Mouse (Mus musculus): Measurements from ENCODE around the gene Sesn1. TPM values are rescaled to one million over a fixed set of nuclear protein-coding genes. Genes with fewer than 3 reads are reported as not detected.

Sesn1 gene
- polyA plus RNA-seq, 1 experiment = 9.7 TPM

DNA sequence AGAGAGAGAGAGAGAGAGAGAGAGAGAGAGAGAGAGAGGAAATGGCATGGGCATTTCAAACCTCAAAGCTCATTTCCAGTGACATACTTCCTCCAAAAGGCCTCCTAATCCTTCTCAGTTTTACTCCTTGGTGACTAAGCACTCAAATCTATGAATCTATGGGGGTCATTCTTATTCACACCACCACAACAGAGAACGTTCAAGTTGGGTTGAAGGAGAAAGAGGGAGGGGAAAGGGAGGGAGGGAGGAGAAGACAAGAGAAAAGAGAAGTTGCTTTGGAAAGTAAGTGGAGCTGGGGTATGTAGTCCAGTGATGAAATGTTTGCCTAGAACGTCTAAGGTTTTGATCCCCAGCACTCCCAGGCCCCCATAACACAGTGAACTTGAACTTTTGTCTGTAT, 60.4 kb downstream of the Sesn1 start:
- H3K36me3 ChIP-seq (ENCODE audit: control insufficient read depth, insufficient read depth) = no peaks in the 10 kb centered on the region
- no peaks in the 10 kb centered on the region for H3K27me3 ChIP-seq (ENCODE audit: control insufficient read depth, insufficient read depth, insufficient read length)
- no peaks in the 10 kb centered on the region for H3K79me2 ChIP-seq (ENCODE audit: control insufficient read depth, insufficient read depth)
- H3ac ChIP-seq (ENCODE audit: control insufficient read depth, insufficient read length) = no peak overlapping the region
- TF ChIP-seq POLR2A (IDR thresholded peaks at IDR 0.05; ENCODE audit: insufficient read length, low read depth) (no peak), REST (IDR thresholded peaks at IDR 0.05; ENCODE audit: insufficient read depth, insufficient read length) (no peak), MYOD1 (IDR thresholded peaks at IDR 0.05; ENCODE audit: control insufficient read depth in 1 of 3, insufficient read length in 2 of 3, low read depth in 2 of 3) (no peak), USF1 (IDR thresholded peaks at IDR 0.05; ENCODE audit: low read depth) (no peak), TCF3 (IDR thresholded peaks at IDR 0.05; ENCODE audit: insufficient read length, low read depth) (no peak), E2F4 (IDR thresholded peaks at IDR 0.05; ENCODE audit: insufficient read depth) (no peak), CEBPB (IDR thresholded peaks at IDR 0.05; ENCODE audit: insufficient read depth, poor library complexity, severe bottlenecking) (no peak), POLR2AphosphoS2 (IDR thresholded peaks at IDR 0.05; ENCODE audit: insufficient read length, low read depth) (no peak), MAX (IDR thresholded peaks at IDR 0.05; ENCODE audit: low read depth) (no peak), SRF (IDR thresholded peaks at IDR 0.05; ENCODE audit: control insufficient read depth, insufficient read length, low read depth) (no peak), MYOG (IDR thresholded peaks at IDR 0.05; ENCODE audit: control insufficient read depth in 1 of 3, insufficient read depth in 1 of 3, insufficient read length in 2 of 3, low read depth in 2 of 3) (no peak), TCF12 (IDR thresholded peaks at IDR 0.05; ENCODE audit: insufficient read depth, poor library complexity, severe bottlenecking) (no peak)
- H3K4me3 ChIP-seq = no peak overlapping the region
- no peak overlapping the region for H3K4me2 ChIP-seq (ENCODE audit: low read depth)

DNA sequence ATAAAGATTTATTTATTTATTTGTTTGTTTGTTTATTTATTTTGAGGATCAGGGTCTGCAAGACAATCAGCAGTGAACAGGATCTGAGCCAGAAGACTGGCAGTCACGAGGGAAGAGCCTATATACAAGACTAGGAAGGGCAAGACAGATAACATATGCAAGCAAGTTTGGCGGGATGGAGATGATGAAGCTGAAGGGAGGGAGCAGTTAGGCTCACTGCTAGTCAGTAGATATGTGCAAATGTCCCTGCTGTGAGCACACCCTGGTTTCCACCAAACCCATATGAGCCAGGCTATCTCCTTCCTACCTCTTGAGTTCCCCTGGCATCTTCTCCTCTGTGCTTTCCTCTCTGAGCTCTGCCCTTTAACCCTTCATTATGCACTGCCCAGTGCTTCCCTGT, 61.8 kb downstream of the Sesn1 start:
- no peaks in the 10 kb centered on the region for H3K27me3 ChIP-seq (ENCODE audit: control insufficient read depth, insufficient read depth, insufficient read length)
- no peaks in the 10 kb centered on the region for H3K36me3 ChIP-seq (ENCODE audit: control insufficient read depth, insufficient read depth)
- H3K4me2 ChIP-seq (ENCODE audit: low read depth) = no peak overlapping the region
- no peak overlapping the region for H3K4me3 ChIP-seq
- TF ChIP-seq SRF (IDR thresholded peaks at IDR 0.05; ENCODE audit: control insufficient read depth, insufficient read length, low read depth) (no peak), MAX (IDR thresholded peaks at IDR 0.05; ENCODE audit: low read depth) (no peak), CEBPB (IDR thresholded peaks at IDR 0.05; ENCODE audit: insufficient read depth, poor library complexity, severe bottlenecking) (no peak), TCF3 (IDR thresholded peaks at IDR 0.05; ENCODE audit: insufficient read length, low read depth) (no peak)
- no peaks in the 10 kb centered on the region for H3K79me2 ChIP-seq (ENCODE audit: control insufficient read depth, insufficient read depth)
- no peak overlapping the region for H3ac ChIP-seq (ENCODE audit: control insufficient read depth, insufficient read length)

DNA sequence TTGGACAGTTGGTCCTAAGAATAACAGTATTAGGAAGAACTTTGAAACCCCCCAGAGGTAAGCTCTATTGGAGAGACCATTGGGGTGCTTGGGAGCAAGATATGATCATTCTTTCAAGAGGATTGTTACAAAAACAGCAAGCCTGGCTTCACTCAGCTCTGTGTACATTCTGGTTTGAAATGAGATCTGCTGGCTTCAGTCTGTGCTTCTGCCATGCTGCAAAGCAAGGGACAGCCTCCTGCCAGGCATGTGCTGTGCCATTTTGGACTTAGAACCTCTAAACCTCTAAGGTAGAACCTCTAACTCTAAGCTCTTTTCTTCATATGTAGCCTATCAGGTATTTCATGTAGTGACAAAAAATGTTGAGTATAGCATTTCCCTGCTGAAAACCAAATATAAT, 65.9 kb downstream of the Sesn1 start:
- TF ChIP-seq REST (IDR thresholded peaks at IDR 0.05; ENCODE audit: insufficient read depth, insufficient read length) (no peak), USF1 (IDR thresholded peaks at IDR 0.05; ENCODE audit: low read depth) (no peak), MYOG (IDR thresholded peaks at IDR 0.05; ENCODE audit: control insufficient read depth in 1 of 3, insufficient read depth in 1 of 3, insufficient read length in 2 of 3, low read depth in 2 of 3) (no peak), CEBPB (IDR thresholded peaks at IDR 0.05; ENCODE audit: insufficient read depth, poor library complexity, severe bottlenecking) (no peak), TCF3 (IDR thresholded peaks at IDR 0.05; ENCODE audit: insufficient read length, low read depth) (no peak), MAX (IDR thresholded peaks at IDR 0.05; ENCODE audit: low read depth) (no peak), POLR2A (IDR thresholded peaks at IDR 0.05; ENCODE audit: insufficient read length, low read depth) (no peak), POLR2AphosphoS2 (IDR thresholded peaks at IDR 0.05; ENCODE audit: insufficient read length, low read depth) (no peak), E2F4 (IDR thresholded peaks at IDR 0.05; ENCODE audit: insufficient read depth) (no peak)
- Histone ChIP-seq H3K79me2 (ENCODE audit: control insufficient read depth, insufficient read depth) (no peaks in the 10 kb centered on the region), H3K36me3 (ENCODE audit: control insufficient read depth, insufficient read depth) (no peaks in the 10 kb centered on the region), H3K27me3 (ENCODE audit: control insufficient read depth, insufficient read depth, insufficient read length) (no peaks in the 10 kb centered on the region), H3ac (ENCODE audit: control insufficient read depth, insufficient read length) (no peak overlapping the region), H3K4me2 (ENCODE audit: low read depth) (no peak overlapping the region), H3K4me3 (no peak overlapping the region)

DNA sequence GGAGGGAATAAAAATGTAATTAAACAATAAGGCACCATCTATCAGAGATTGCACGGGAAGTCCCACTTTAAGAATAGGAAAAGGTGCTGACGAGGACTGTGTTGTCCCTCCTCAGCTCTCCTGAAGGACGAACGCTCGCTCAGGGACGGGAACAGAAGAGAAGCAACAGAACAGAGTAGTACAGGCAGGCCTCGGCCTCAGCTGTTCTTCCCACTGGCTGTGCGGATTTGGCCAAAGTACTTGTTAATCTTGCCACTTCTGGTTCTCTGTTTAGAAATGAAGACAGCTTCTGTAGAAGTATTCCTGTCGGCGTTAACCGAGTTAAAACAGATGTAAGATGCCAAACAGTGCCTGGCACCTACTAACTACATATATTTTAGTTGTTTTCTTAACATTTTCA, 68.6 kb downstream of the Sesn1 start:
- no peak overlapping the region for H3ac ChIP-seq (ENCODE audit: control insufficient read depth, insufficient read length)
- TF ChIP-seq TCF12 (IDR thresholded peaks at IDR 0.05; ENCODE audit: insufficient read depth, poor library complexity, severe bottlenecking) = no peak
- no peak for TF ChIP-seq MYOG (IDR thresholded peaks at IDR 0.05; ENCODE audit: control insufficient read depth in 1 of 3, insufficient read depth in 1 of 3, insufficient read length in 2 of 3, low read depth in 2 of 3)
- no peak for TF ChIP-seq POLR2A (IDR thresholded peaks at IDR 0.05; ENCODE audit: insufficient read length, low read depth)
- no peaks in the 10 kb centered on the region for H3K79me2 ChIP-seq (ENCODE audit: control insufficient read depth, insufficient read depth)
- H3K4me3 ChIP-seq = no peak overlapping the region
- H3K4me2 ChIP-seq (ENCODE audit: low read depth) = no peak overlapping the region
- H3K27me3 ChIP-seq (ENCODE audit: control insufficient read depth, insufficient read depth, insufficient read length) = no peaks in the 10 kb centered on the region
- H3K36me3 ChIP-seq (ENCODE audit: control insufficient read depth, insufficient read depth) = no peaks in the 10 kb centered on the region

DNA sequence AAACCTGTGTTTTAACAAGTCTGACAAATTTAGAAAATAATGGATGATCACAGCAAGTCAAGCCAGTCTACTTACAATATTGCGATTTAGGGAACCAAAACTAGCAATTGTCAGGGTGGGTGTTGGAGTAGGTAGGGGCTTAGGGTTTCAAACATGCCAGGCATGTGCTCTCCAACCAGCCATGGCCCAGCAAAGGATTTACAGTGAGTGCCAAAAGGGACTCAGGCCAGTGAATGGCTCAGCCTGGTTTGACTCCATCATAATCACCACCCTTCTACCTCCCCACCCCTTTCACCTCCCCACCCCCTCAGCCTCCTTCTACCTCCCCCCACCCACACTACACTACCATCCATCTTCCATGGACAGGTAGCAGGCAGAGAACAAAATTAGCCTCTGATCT, 69.9 kb downstream of the Sesn1 start:
- H3K4me3 ChIP-seq = no peak overlapping the region
- no peaks in the 10 kb centered on the region for H3K36me3 ChIP-seq (ENCODE audit: control insufficient read depth, insufficient read depth)
- H3ac ChIP-seq (ENCODE audit: control insufficient read depth, insufficient read length) = no peak overlapping the region
- TF ChIP-seq CEBPB (IDR thresholded peaks at IDR 0.05; ENCODE audit: insufficient read depth, poor library complexity, severe bottlenecking) (no peak), REST (IDR thresholded peaks at IDR 0.05; ENCODE audit: insufficient read depth, insufficient read length) (no peak), TCF12 (IDR thresholded peaks at IDR 0.05; ENCODE audit: insufficient read depth, poor library complexity, severe bottlenecking) (no peak), MAX (IDR thresholded peaks at IDR 0.05; ENCODE audit: low read depth) (no peak), POLR2A (IDR thresholded peaks at IDR 0.05; ENCODE audit: insufficient read length, low read depth) (no peak), MYOD1 (IDR thresholded peaks at IDR 0.05; ENCODE audit: control insufficient read depth in 1 of 3, insufficient read length in 2 of 3, low read depth in 2 of 3) (no peak), TCF3 (IDR thresholded peaks at IDR 0.05; ENCODE audit: insufficient read length, low read depth) (no peak), MYOG (IDR thresholded peaks at IDR 0.05; ENCODE audit: control insufficient read depth in 1 of 3, insufficient read depth in 1 of 3, insufficient read length in 2 of 3, low read depth in 2 of 3) (no peak), POLR2AphosphoS2 (IDR thresholded peaks at IDR 0.05; ENCODE audit: insufficient read length, low read depth) (no peak), E2F4 (IDR thresholded peaks at IDR 0.05; ENCODE audit: insufficient read depth) (no peak), SRF (IDR thresholded peaks at IDR 0.05; ENCODE audit: control insufficient read depth, insufficient read length, low read depth) (no peak), USF1 (IDR thresholded peaks at IDR 0.05; ENCODE audit: low read depth) (no peak)
- no peaks in the 10 kb centered on the region for H3K27me3 ChIP-seq (ENCODE audit: control insufficient read depth, insufficient read depth, insufficient read length)
- H3K79me2 ChIP-seq (ENCODE audit: control insufficient read depth, insufficient read depth) = no peaks in the 10 kb centered on the region
- no peak overlapping the region for H3K4me2 ChIP-seq (ENCODE audit: low read depth)

All from myocyte (in vitro differentiated cells).